12 mouse cellular contexts compared by ENCODE assay signal in genomic region chr17:67515601-67516147, GRCm38 (mm10).
DNase-seq lines count a peak whose midpoint lies in the region; ATAC-seq and TF ChIP-seq lines count a peak whose summit lies in the region.
"Had no signal": no experiment of that assay in that cellular context is flagged by ENCODE, and none has a peak within 500 bp of the region (broad histone marks: within the 10 kb centered on the region; RNA-seq: fewer than 3 reads in every experiment).

No protein-coding gene starts in this region.

- H3K4me2 ChIP-seq in kidney, embryonic 15.5 days = no peak overlapping the region
- H3K4me2 ChIP-seq: limb, embryonic 13.5 days had no signal

- peaks cover 30% of the 10 kb centered on the region for H3K4me1 ChIP-seq in heart, adult 2 months (ENCODE audit: control insufficient read depth, insufficient read depth, low read length)
- H3K4me1 ChIP-seq in kidney, embryonic 15.5 days = peaks cover 13% of the 10 kb centered on the region; the same call in 1 of the 2 replicates
- peaks cover 10% of the 10 kb centered on the region for H3K4me1 ChIP-seq in embryonic facial prominence, embryonic 10.5 days
- no peaks in the 10 kb centered on the region for H3K4me1 ChIP-seq in thymus, adult 2 months (replicated peaks; ENCODE audit: control insufficient read depth, insufficient read depth, low read length)
- H3K4me1 ChIP-seq: limb, embryonic 13.5 days had no signal

- TF ChIP-seq CTCF in heart, adult 2 months (IDR thresholded peaks at IDR 0.05) = no peak
- no peak for TF ChIP-seq CTCF in thymus, adult 2 months (IDR thresholded peaks at IDR 0.05; ENCODE audit: borderline replicate concordance, control insufficient read depth, extremely low read depth, insufficient read depth, low read length, poor library complexity)

- intact Hi-C loops in heart, adult 2 months (cut with DNase I) = loop anchor here (2.0 kb wide), 2 partner anchors 65 to 161 kb away; partner anchors contain the start of gene Ptprm

- DNase-seq in heart, adult 2 months = peak in 1 of 2 experiments; percentile 29
- DNase-seq in heart, adult 18-20 months = no peak
- no peak for DNase-seq in kidney, adult 8-10 months
- no peak for DNase-seq in embryonic facial prominence, embryonic 10.5 days (ENCODE audit: low spot score)
- peak; percentile 61 for DNase-seq in lung, postnatal 10 days
- no peak for DNase-seq in thymus, adult 2 months
- no peak for DNase-seq in urinary bladder, postnatal 36 days (ENCODE audit: low spot score in 2 of 2)
- DNase-seq: B cell, adult 2 months; cerebellum, postnatal 25 days; right cerebral cortex, postnatal 14 days had no signal

- WGBS in heart, adult 2 months = 56% methylated on average over 7 of the region's 7 CpGs
- 75% methylated on average over 7 of the region's 7 CpGs for WGBS in kidney, embryonic 15.5 days
- WGBS in embryonic facial prominence, embryonic 10.5 days = 79% methylated on average over 7 of the region's 7 CpGs
- WGBS in thymus, adult 2 months = 95% methylated on average over 7 of the region's 7 CpGs

- ATAC-seq in kidney, embryonic 15.5 days (replicated peaks; ENCODE audit: low FRiP score) = no peak

- no peaks in the 10 kb centered on the region for H3K79me2 ChIP-seq in heart, adult 2 months (replicated peaks; ENCODE audit: control insufficient read depth, insufficient read depth, low read length)

- peaks cover 2% of the 10 kb centered on the region; the same call in 1 of the 2 replicates for H3K36me3 ChIP-seq in heart, adult 2 months (ENCODE audit: control insufficient read depth, insufficient read depth, low read length)
- no peaks in the 10 kb centered on the region for H3K36me3 ChIP-seq in kidney, embryonic 15.5 days
- no peaks in the 10 kb centered on the region for H3K36me3 ChIP-seq in embryonic facial prominence, embryonic 10.5 days (replicated peaks)
- no peaks in the 10 kb centered on the region for H3K36me3 ChIP-seq in thymus, adult 2 months (ENCODE audit: control insufficient read depth, insufficient read depth, low read length)
- H3K36me3 ChIP-seq: limb, embryonic 13.5 days had no signal

- H3K27me3 ChIP-seq in heart, adult 2 months (ENCODE audit: control insufficient read depth, insufficient read depth, low read length) = no peaks in the 10 kb centered on the region
- H3K27me3 ChIP-seq in kidney, embryonic 15.5 days = no peaks in the 10 kb centered on the region
- H3K27me3 ChIP-seq in embryonic facial prominence, embryonic 10.5 days (replicated peaks; ENCODE audit: low read depth, poor library complexity, severe bottlenecking) = no peaks in the 10 kb centered on the region
- no peaks in the 10 kb centered on the region for H3K27me3 ChIP-seq in thymus, adult 2 months (ENCODE audit: control insufficient read depth, insufficient read depth, low read length)
- H3K27me3 ChIP-seq: limb, embryonic 13.5 days had no signal

- TF ChIP-seq POLR2A in heart, adult 2 months (IDR thresholded peaks at IDR 0.05; ENCODE audit: insufficient read depth, low read depth, low read length) = no peak
- TF ChIP-seq POLR2A in thymus, adult 2 months (IDR thresholded peaks at IDR 0.05; ENCODE audit: control insufficient read depth, extremely low read depth, insufficient read depth, low read length, poor library complexity) = no peak

- H3K9me3 ChIP-seq in kidney, embryonic 15.5 days (replicated peaks) = no peaks in the 10 kb centered on the region
- H3K9me3 ChIP-seq in embryonic facial prominence, embryonic 10.5 days = no peaks in the 10 kb centered on the region
- H3K9me3 ChIP-seq: limb, embryonic 13.5 days had no signal

- TF ChIP-seq EP300 in heart, adult 2 months (IDR thresholded peaks at IDR 0.05; ENCODE audit: insufficient read depth, low read depth, low read length) = 0 out of 2 replicates have a peak, but pooled peaks have one; percentile 57

- no peak overlapping the region for H3K9ac ChIP-seq in heart, adult 2 months (ENCODE audit: low read depth, low read length)
- H3K9ac ChIP-seq in kidney, embryonic 15.5 days = no peak overlapping the region
- H3K9ac ChIP-seq: limb, embryonic 13.5 days had no signal

- H3K4me3 ChIP-seq in heart, adult 2 months = no peak overlapping the region
- no peak overlapping the region for H3K4me3 ChIP-seq in kidney, embryonic 15.5 days (replicated peaks)
- no peak overlapping the region for H3K4me3 ChIP-seq in embryonic facial prominence, embryonic 10.5 days
- H3K4me3 ChIP-seq in thymus, adult 2 months (ENCODE audit: control insufficient read depth, insufficient read depth, low read length) = no peak overlapping the region
- H3K4me3 ChIP-seq: limb, embryonic 13.5 days had no signal

- peak overlapping the region; percentile 91 for H3K27ac ChIP-seq in heart, adult 2 months
- H3K27ac ChIP-seq in kidney, embryonic 15.5 days = peak overlapping the region; percentile 84
- peak overlapping the region; percentile 67; the same call in 1 of the 2 replicates for H3K27ac ChIP-seq in embryonic facial prominence, embryonic 10.5 days (replicated peaks)
- no peak overlapping the region for H3K27ac ChIP-seq in thymus, adult 2 months (ENCODE audit: control insufficient read depth, insufficient read depth, low read length)
- H3K27ac ChIP-seq: limb, embryonic 13.5 days had no signal
